Mouse (Mus musculus): ENCODE measurements around the gene Thra.

DNA sequence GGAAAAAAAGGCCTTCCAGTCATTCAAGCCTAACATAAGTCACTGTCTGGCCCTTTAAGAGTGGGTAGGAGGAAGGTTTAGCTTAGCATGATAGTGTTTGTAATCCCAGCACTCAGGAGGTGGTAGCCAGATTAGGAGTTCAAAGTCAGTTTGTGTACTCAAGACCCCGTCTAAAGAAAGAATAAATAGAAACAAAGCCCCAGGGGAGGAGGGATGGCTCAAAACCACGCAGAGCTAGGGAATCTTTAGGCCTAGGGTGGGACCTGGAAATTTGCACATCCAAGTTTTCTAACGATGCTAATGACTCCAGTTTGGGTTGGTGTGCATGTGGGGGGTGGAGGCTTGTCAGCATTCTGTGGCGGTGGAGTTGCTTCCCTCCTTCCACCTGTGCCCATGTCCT, 51.6 kb downstream of the Thra start:
- TF ChIP-seq CTCF (IDR thresholded peaks at IDR 0.05) (no peak), POLR2A (IDR thresholded peaks at IDR 0.05; ENCODE audit: insufficient read depth, low read depth, low read length) (no peak), EP300 (IDR thresholded peaks at IDR 0.05; ENCODE audit: insufficient read depth, low read depth, low read length) (no peak)
